Mouse (Mus musculus): Measurements from ENCODE around the gene Slc22a20.
A peak's percentile ranks its signal among the peaks of the same experiment; 100 is the strongest.

The Slc22a20 gene

DNA sequence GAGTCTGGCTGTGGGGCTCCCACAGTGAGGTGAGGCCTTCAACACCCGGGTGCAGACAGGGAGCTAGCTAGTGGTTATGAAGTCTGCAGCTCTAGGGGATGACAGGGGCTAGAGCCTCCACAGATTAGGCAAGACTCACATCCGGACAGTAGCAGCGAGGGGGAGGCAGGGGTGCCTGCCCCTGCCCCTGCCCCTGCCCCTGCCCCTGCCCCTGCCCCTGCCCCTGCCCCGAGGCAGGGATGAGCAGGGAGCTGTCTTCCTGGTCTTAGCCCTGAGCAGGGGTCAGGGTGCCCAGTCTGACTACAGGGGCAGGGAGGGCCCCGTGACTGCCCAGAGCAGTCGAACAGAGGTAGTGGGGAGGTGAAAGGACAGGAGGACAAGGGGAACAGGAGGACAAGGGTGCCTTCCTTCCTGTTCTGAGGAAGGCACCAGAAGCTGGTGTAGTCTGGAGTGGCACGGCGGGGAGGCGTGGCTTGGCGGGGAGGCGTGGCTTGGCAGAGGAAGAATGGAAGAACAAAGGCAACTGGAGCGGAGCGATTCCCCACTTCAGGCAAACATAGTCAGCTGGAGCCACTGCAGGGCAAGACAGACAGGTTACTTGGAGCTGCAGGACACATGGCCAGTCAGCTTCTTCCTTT, 3.0 kb upstream of the Slc22a20 start:
- peak; percentile 89 for DNase-seq

DNA sequence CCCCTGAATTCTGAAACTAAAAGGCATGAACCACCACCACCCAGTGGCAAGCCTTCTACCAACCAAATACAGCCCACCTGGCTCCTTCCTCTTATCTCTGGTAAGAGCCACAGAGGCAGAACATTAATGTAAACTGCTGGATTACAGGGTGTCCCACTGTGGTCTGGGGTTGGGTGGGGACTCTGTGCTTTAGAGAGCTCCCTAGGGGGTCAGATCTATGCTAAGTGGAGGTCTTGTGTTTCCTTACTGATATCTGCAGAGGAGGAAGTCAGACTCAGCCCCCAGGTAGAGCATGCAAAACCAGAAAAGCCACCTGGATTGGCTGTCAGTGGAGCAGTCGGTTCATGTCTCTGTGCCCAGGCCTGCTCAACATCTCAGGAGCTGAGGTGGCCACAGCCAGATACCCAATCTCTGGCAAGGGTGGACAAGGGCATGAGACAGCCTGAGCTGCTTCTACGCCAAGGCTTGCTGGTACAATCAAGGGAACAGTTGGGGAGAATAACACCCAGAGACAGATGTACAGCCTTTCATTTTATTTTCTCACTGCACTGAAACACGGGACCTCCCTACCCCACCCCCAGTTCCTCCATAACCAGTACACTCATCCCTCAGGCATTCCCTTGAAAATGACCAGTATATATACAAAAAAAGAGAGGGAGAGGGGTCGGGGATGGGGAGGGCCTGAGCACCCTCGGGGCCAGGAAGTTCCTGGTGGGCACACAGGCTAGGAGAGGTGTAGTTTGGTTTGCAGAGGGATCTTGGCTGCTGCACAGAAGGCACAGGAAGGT, 2.3 kb upstream of the Slc22a20 start:
- no peak for DNase-seq

DNA sequence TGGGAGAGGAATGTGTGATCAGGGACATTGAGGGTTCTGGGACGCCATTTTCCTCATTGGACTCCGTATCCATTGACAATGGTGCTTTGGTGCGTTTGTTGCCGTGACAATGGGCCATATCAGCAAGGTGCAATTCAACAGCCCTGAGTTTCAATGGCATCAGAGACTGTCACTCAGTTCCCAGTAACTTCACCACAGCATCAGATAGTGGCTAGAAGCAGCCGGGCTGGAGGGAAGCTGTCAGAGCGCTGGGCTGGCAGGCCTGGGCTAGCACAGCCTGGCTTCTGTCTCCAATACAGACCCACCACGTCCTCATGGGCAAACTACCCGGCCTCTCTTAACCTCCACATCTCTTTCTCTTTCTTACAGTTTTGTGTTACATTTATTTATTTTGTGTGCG, 5.5 kb downstream of the Slc22a20 start:
- DNase-seq = no peak

DNA sequence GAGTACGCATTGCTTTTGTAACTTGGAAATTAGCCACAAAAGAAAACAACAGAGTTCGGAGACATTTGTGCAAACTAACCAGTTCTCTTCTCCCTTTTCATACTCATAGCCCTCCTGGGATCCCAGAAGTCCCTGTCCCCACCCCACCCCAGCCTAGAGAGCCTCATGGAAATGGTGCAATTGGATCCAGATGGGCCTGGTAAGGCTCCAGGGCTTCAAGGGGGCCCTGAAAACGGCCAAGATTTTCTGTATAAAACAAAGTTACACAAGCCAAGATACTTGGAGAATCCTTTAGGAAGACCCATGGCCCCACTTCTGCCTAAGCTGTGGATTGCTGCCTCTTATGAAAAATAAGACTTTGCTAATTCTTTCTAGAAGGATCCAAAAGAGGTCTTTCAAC, 8.2 kb downstream of the Slc22a20 start:
- no peak for DNase-seq

DNA sequence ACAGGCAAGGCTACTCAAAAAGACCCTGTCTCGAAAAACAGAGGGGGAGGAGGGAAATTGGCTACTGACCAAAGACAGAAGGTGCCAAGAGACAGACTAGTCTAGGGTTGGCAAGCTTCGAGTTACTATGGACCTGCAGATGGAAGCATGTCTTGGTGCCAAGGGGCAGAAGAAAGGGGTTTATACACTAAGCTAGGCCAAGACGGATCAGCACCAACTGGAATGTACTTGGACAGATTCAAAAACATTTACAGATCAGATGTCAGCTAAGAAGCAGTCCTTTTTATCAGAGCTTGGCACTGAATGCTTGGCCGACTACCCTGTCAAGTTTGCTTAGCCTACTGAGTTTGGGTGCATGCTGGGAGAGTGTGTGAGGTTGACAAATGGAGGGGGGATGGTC, 10.3 kb downstream of the Slc22a20 start:
- DNase-seq = no peak

DNA sequence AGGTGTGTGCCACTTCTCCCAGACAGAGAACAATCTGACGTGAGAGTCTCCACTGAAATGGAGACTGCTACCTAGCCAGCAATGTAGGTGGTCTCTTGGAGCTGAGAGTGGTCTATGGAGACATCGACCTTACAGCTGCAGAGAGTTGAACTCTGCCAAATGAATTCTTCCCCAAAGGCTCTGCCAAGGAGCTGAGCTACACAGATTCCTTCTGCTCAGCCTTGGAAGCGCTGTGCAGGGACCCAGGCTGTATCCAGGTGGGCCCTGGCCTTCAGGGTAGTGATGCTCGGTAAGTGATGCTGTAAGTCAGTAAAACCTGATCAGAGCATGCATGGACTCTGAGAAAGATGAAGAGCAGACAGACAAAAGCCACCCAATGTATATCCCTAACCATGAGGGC, 10.8 kb downstream of the Slc22a20 start:
- DNase-seq = no peak

DNA sequence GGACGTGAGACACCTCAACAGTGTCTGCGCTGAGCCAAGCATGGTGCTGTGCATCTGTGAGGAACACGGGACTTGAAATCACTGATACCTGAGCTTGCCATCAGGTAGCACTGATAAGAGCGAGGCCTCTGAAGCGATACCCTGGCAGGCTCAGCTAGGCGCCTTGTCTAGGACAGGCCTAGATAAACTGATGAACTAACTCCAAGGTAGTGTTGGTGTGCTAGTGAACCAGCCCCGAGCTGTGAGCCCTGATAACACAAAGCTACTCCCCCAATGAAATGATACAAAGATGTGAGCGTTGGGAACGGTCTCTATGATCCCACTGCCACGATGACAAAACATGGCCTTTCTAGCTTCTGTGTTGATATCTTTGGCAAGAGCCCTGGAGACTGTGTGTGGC, 18.3 kb downstream of the Slc22a20 start:
- DNase-seq = no peak

DNA sequence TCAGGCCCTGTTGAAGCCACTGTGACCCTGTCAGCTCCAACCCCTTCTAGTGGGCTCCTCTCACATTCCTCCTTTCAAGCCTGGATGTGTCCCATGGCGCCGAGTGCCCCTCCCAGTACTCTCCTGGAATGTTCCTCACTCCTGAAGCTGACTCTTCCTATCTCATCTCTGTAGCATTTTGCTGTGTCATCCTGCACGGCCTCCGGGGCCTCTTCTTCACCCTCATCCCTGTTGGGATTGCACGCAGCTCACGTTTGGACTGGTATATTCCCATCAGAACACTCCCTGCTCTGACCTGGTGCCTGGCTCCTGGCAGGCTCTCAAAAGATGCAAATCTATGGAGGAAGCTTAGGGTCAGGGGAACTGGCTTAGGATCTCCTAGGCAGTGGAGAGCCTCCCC, 19.2 kb downstream of the Slc22a20 start:
- DNase-seq = no peak

DNA sequence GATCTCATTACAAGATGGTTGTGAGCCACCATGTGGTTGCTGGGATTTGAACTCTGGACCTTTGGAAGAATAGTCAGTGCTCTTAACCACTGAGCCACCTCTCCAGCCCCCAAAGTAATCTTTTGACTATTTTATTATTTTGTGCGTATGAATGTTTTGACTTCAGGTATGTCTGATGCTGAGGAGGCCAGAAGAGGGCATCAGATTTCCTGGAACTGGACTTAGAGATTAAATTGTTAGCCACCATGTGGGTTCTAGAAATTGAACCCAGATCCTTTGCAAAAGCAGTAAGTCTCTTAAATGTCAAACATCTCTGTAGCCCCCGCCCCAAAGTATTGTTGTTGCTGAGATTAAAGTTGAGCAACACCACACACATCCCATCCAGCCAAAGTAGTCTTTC, 20.0 kb downstream of the Slc22a20 start:
- no peak for DNase-seq

DNA sequence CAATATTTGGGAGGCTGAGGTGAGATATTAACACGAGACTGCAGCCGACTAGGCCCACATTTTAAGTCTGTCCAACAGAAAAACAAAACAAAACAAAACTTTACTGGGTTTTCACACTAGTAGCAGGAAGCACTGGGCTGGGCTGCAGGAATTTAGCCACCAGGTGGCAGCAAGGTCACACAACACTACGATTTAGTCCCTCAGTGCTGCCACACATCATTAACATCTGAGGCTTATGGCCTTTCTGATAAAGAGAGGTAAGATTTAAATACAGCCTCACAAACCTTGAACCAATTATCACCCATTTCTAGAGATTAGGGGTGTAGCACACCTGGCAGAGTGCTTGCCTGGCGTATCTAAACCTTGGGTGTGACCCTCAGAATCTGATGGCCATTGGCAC, 20.7 kb downstream of the Slc22a20 start:
- DNase-seq = peak; percentile 85

DNA sequence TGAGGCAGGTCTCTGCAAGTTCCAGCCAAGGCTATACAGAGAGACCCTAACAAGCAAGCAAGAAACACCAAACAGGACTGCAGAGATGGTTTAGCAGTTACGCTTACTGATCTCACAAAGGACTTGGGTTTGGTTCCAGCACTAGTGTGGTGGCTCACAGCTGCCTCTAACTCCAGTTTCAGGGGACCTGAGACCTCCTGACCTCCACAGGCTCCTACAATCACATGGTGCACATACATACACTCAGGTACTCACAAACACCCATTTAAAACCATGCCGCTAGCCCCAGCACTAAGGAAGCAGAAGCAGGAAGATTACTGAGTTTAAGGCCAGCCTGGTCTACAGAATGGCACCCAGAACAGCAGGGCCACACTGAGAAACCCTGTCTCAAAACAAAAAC, 21.1 kb downstream of the Slc22a20 start:
- no peak for DNase-seq

DNA sequence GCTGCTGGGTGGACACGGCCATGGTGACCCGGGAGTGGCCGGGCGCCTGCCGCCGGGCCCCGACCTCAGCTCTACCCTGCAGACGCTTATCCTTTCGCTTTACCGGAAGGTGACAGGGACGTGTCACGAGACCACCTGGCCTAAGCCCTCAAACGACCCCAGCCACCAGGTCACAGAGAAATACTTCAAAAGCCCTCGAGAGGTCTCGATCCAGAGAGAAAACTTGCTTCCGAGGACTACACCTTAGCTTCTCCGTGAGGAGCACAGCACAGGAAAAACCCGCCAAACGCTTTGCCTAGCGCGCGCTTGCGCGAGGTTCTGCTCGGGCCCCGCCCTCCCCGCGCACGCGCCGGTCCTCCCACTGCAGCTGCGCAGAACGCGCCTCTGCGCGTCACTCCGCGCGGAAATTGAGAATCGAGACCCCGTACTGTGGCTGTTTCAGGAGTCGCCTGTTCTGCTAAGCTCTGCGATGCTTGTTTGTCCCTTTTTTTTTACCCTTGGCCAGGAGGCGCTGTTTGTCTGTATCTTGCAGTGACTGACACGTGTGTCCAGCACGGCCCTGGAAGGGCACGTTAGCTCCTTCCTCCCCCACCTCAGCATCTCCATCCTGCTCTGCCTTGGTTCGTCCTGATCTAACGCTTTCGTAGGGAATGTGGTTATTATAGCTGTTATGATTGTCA, 21.9 kb downstream of the Slc22a20 start, which contains the start of gene Pola2:
Gene Pola2 (minus strand): TSS at position 320 of the 680 bp plus-strand sequence.
- DNase-seq = peak; percentile 91

DNA sequence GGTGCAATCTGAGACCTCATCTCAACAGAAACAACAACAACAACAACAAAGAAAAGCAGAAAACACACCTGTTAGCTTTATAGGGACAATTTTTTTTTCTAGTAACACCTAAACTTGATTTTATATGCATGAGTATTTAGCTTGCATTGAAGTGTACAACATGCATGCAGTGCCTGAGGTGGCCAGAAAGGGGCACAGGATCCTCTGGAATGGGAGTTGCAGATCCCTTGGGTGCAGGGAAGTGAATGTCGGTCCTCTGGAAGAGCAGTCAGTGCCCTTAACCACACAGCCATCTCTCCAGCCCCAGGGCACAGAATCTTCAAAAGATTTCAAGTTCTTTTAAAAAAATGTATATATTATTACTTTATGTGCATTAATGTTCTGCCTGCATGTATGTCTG, 23.3 kb downstream of the Slc22a20 start:
- DNase-seq = no peak

DNA sequence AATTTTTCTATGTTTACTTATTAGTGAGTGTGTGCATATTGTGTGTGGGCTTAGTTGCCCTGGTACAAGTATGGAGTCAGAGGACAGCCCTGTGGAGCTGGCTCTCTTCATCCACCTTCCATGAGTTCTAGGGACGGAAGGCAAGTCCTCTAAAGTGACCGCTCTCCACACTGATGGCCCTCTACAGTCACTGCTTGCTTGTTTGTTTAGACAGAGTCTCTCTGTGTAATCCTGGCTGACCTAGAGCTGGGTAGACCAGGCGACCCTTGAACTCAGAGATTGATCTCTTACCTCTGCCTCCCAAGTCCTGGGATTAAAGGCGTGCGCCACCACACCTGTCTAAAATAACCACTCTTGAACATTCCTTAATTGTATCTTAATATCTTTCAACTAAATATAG, 28.6 kb downstream of the Slc22a20 start:
- no peak for DNase-seq

DNA sequence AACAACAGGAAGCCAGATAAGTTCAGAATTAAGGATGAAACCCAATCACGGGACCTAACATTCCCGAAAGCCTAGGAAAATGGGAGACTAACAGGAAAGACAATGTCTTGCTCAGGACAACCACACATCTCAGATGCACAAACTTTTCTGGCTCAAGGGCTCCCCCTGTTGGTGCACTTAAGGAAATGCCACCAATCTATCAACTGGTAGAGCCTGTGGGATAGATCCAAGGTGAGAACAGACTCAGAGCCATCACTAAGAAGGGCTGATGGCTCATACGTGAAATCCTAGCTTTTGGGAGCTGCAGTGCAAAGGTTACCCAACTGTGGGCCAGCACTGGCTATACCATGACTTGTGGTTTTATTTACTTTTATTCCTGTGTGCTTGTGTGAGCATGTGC, 29.3 kb downstream of the Slc22a20 start:
- DNase-seq = peak; percentile 84

DNA sequence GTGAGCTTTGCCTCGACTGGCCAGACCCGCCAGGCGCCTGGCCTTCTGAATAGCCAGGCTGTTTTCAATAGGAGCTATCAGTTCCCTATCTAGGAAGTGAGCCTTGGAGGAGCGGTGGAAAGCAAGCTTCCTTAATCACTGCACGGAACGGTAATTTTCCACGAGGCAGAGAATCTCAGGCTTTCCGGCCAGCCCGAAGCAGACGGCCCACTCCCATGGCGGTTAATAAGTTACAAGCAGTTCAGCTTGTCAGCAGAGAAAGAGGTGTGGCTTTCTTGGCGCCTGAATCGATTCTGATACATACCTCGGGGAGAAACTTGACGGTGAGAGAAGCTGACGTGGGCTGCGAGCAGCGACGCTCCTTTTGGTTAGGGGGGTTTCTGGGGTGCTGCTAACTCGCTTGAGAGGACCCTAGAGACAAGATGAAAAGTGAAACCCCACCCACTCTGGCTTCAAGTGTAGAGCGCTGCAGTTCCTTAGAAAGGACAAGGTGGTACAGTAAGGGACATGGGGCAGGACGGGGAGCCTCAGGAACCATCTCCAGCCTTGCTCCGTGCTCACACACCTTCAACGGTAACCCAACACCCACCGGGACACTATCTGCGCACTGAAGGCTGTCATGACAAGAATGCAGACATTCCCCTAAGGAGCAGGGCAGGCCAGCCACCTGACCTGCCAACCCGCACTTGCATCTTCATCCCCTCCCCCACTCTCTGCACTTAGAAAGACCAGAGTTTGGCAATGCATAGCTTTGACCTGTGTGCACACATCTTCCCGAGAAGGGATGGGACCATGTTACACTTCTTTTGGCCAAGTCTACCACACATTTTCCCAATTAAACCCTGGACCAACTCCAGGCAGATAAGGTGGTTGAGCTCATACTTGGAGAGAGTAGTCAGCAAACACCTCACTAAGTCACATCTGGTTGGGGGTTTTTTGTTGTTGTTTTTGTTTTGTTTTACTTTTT, 30.0 kb downstream of the Slc22a20 start:
- no peak for DNase-seq

DNA sequence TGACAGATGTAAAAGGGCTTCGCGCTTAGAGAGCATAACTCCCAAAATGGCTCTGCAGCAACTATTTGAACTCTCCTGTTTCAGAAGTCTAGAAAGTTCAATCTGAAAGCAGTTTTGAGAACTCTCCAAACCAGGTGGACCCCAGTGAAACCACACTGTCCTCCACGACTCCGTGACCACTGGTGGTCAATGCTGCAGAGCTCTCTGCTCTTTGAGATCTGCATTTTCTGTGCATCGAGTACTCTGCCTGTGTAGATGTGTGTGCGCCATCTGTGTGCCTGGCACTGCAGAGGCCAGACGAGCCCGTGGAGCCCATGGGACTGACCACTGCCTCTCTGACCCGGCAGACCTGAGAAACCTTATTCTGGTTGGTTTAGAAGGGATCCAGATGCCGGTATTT, 31.0 kb downstream of the Slc22a20 start:
- DNase-seq = no peak

DNA sequence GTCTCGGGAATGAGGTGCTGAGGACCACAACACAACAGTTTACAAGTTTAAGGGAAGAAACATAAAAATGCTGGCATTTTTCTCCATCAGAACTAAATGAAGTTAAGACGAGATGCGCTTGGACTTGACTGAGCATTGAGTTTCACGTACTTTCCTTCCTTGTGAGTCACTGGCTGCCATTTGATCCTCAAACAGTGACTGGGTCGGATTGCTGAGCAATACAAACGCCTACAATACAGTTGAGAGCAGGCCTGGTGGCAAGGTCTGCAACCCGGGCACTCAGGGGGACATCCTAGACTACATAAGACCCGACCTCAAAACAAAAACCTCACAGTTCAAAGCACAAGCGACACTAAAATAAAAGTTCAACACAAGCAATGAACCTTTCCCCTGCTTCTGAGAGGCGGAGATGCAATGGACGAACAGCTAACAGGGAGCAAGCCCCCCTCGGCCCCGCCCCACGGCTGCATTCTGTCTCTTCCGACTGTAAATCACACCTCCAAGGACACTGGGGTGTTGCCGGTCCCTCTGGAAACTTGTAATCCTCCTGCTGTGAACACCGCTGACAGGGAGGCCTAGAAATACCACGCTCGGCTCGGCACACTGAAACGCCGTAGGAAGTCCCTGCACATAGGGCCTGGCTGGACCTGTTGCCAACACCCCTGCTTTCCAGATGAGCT, 31.8 kb downstream of the Slc22a20 start:
- no peak for DNase-seq

DNA sequence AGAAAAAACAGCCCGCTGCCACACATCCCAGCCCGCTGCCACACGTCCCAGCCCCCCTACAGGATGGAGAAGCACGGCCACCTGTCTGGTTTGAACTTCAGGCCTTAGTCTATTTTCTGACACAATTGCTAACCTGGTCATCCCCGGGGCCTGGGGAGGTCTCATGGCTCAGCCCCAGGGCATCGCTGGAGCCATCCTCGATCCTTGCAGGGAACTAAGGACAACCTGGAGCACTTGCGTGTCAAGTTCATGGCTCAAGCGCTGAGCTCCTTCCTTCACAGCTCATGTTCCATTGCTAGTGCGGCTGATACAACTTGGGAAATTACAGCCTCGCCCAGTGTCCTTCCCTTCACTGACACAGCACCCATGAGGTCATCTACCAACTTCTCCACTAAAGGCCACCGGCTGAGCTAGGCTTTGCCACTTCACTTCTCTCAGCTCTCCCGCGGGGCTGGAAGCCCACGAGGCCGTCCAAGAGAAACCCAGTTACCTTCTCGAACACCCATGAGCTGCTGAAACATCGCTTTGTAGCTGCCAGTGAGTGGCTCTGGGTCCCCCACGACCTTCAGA, 32.7 kb downstream of the Slc22a20 start:
- DNase-seq = no peak

DNA sequence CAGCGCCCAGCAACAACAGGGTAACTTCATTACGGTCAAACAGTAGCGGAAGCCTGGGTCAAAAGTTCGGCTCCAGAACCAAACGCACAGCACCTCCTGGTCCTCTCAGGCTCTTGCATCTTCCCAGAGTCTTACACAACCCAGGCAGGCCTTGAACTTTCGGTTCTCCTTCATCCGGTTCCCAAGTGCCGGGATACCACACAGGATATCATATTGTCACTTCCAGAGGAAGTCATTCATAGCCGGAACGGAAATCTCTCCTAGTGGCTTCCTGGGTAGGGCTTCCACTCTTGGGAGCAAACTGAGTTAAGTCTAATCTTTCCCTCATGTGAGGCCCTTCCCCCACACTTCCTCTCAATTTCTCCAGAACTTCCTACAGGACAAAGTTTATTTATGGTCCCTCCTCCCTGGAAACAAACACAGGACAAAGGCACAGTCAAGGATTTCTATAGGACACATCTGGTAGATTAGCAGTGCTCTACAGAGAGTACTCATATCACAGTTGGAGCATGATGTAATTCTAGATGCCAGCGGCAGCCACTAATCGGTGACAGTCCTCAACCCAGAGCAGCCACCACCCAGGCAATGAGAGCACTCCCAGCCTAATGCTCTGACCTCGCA, 33.8 kb downstream of the Slc22a20 start:
- DNase-seq = no peak

DNA sequence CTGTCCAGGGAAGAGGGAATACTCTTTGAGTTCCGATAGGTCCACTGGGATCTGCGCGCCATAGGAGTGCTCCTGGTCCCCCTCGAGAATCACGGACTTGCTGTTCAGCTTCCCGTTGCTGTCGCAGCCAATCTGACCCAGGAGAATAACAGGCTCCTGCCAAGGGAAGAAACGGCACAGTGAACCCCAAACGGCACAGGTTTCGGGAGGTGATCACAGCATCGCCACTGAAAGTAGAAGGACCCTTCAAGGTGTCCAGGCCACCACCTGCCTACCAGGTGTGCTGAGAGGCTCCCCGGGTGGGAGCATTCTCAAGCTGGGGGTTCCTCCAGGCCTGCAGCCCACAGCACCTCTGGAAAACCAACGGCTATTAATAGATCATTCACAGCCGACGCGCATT, 34.3 kb downstream of the Slc22a20 start:
- no peak for DNase-seq

Measured in retina, postnatal 1 day (tissue).